Mouse (Mus musculus): ENCODE measurements around the gene Tcp11l1. TPM values are rescaled to one million over a fixed set of nuclear protein-coding genes. Genes with fewer than 3 reads are reported as not detected.

The Tcp11l1 gene
- polyA plus RNA-seq (2014; fragmentation: Nextera tagmentation; extraction: Ambion mirVana) = 43.8 and 52.7 TPM in 2 replicates

GRCm38 (mm10) chr2:104711585-104712485 lies at the start of gene Tcp11l1:
TSS of gene Tcp11l1 (minus strand) at chr2:104712169.
- no peaks in the 10 kb centered on the region for H3K27me3 ChIP-seq (replicated peaks; ENCODE audit: control insufficient read depth, insufficient read depth, low read length)
- DNase-seq (ENCODE audit: low spot score) = peak; percentile 77

GRCm38 (mm10) chr2:104750611-104751010 lies 38.6 kb upstream of the Tcp11l1 start:
- H3K9ac ChIP-seq (ENCODE audit: low read length) = no peak overlapping the region
- H3K36me3 ChIP-seq (ENCODE audit: control insufficient read depth, insufficient read depth, low read length) = peaks cover 4% of the 10 kb centered on the region; the same call in 1 of the 2 replicates
- H3K27ac ChIP-seq (ENCODE audit: low read depth, low read length) = no peak overlapping the region
- DNase-seq (ENCODE audit: low spot score) = peak; percentile 50
- 65% methylated on average over 3 of the region's 3 CpGs for WGBS
- H3K4me2 ChIP-seq (ENCODE audit: low read length) = no peak overlapping the region
- 0 out of 2 replicates have a peak, but pooled peaks have one; percentile 46 for ATAC-seq
- no peaks in the 10 kb centered on the region for H3K27me3 ChIP-seq (replicated peaks; ENCODE audit: control insufficient read depth, insufficient read depth, low read length)
- H3K4me3 ChIP-seq (ENCODE audit: low read depth, low read length) = no peak overlapping the region
- no peaks in the 10 kb centered on the region for H3K4me1 ChIP-seq (ENCODE audit: control insufficient read depth, insufficient read depth, low read length)
- H3K9me3 ChIP-seq (replicated peaks; ENCODE audit: control insufficient read depth, low read length) = no peaks in the 10 kb centered on the region

More at GRCm38 (mm10) chr2:104711585-104712485, at the start of gene Tcp11l1:
- H3K36me3 ChIP-seq (ENCODE audit: control insufficient read depth, insufficient read depth, low read length) = no peaks in the 10 kb centered on the region
- peak within 1 kb of the TSS; percentile 68 for H3K4me2 ChIP-seq (ENCODE audit: low read length)
- H3K9ac ChIP-seq (ENCODE audit: low read length) = peak within 1 kb of the TSS; percentile 92
- peak; percentile 96 for ATAC-seq
- peak within 1 kb of the TSS; percentile 89 for H3K27ac ChIP-seq (ENCODE audit: low read depth, low read length)
- H3K4me1 ChIP-seq (ENCODE audit: control insufficient read depth, insufficient read depth, low read length) = no peaks in the 10 kb centered on the region
- under 1% methylated on average over 82 of the region's 99 CpGs for WGBS
- H3K4me3 ChIP-seq (ENCODE audit: low read depth, low read length) = peak within 1 kb of the TSS; percentile 72
- no peaks in the 10 kb centered on the region for H3K9me3 ChIP-seq (replicated peaks; ENCODE audit: control insufficient read depth, low read length)

DNA sequence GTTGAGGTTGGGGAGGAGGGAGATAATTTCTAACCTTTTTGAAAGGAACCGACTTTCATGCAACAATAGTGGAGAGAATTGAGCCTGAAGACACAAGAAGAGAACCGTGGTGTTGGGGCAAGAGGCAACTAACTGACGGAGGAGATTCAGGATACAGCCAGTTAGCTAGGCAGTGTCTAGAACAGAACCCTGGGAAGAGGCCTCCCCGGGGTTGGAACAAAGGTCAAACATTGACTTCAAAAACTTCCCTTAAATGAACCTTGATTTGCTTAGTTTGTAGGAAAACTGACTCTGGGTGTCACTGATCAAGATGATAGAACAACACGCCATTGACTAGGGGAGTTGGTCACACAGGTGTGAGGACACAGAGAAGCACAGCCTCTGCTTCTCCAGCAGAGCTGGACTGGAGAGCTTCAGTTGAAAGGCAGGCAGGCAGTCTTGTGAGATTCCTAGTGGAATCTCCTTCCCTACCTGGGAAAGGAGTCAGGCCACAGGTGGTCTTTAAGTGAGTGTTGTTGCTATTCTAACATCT lies 36.7 kb upstream of the Tcp11l1 start:
- H3K4me1 ChIP-seq (ENCODE audit: control insufficient read depth, insufficient read depth, low read length) = no peaks in the 10 kb centered on the region
- no peak overlapping the region for H3K9ac ChIP-seq (ENCODE audit: low read length)
- no peak overlapping the region for H3K4me2 ChIP-seq (ENCODE audit: low read length)
- no peak overlapping the region for H3K27ac ChIP-seq (ENCODE audit: low read depth, low read length)
- DNase-seq (ENCODE audit: low spot score) (no peak), ATAC-seq (no peak)
- 82% methylated on average over 5 of the region's 5 CpGs for WGBS
- peaks cover 4% of the 10 kb centered on the region; the same call in 1 of the 2 replicates for H3K36me3 ChIP-seq (ENCODE audit: control insufficient read depth, insufficient read depth, low read length)
- H3K27me3 ChIP-seq (replicated peaks; ENCODE audit: control insufficient read depth, insufficient read depth, low read length) = no peaks in the 10 kb centered on the region
- no peaks in the 10 kb centered on the region for H3K9me3 ChIP-seq (replicated peaks; ENCODE audit: control insufficient read depth, low read length)
- no peak overlapping the region for H3K4me3 ChIP-seq (ENCODE audit: low read depth, low read length)

DNA sequence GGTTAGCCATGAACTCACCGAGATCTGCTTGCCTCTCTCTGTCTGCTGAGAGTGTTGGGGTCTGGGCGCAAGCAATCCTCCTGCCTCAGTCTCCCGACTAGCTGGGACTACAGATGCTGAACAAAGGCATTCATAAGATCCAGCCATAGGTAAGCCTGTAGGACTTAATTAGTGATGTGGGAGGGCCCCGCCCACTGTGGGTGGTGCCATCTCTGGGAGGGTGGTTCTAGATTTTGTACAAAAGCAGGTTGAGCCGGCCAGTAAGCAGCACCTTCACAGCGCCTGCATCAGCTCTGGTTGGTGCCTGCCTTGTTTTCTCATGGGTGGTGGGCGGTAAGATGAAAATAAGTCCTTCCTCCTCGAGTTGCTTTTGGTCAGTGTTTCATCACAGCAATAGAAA lies 34.3 kb upstream of the Tcp11l1 start:
- H3K27me3 ChIP-seq (replicated peaks; ENCODE audit: control insufficient read depth, insufficient read depth, low read length) = no peaks in the 10 kb centered on the region
- no peak overlapping the region for H3K4me3 ChIP-seq (ENCODE audit: low read depth, low read length)
- H3K4me2 ChIP-seq (ENCODE audit: low read length) = no peak overlapping the region
- no peak for ATAC-seq
- 55% methylated on average over 8 of the region's 8 CpGs for WGBS
- no peaks in the 10 kb centered on the region for H3K36me3 ChIP-seq (ENCODE audit: control insufficient read depth, insufficient read depth, low read length)
- H3K9me3 ChIP-seq (replicated peaks; ENCODE audit: control insufficient read depth, low read length) = no peaks in the 10 kb centered on the region
- peaks cover 15% of the 10 kb centered on the region for H3K4me1 ChIP-seq (ENCODE audit: control insufficient read depth, insufficient read depth, low read length)
- H3K27ac ChIP-seq (ENCODE audit: low read depth, low read length) = no peak overlapping the region
- DNase-seq (ENCODE audit: low spot score) = no peak
- no peak overlapping the region for H3K9ac ChIP-seq (ENCODE audit: low read length)

DNA sequence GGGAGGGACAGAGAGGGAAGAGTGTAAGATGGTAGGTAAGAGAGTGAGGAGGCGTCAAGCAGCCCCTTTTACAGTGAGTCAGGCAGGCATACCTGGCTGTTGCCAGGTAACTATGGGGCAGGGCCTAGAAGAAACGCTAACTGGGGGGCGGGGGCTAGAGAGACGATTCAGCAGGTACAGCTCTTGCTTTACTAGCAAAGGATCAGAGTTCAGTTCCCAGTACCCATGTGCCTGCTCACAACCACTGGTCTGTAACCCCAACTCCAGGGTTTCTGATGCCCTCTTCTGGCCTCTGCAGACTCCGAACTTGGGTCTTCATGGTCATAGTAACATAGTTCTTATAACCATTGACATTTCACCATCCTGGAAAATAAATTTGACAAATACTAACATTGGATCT lies 32.0 kb upstream of the Tcp11l1 start:
- Histone ChIP-seq H3K36me3 (ENCODE audit: control insufficient read depth, insufficient read depth, low read length) (no peaks in the 10 kb centered on the region), H3K27me3 (replicated peaks; ENCODE audit: control insufficient read depth, insufficient read depth, low read length) (no peaks in the 10 kb centered on the region), H3K4me1 (ENCODE audit: control insufficient read depth, insufficient read depth, low read length) (peaks cover 19% of the 10 kb centered on the region), H3K9me3 (replicated peaks; ENCODE audit: control insufficient read depth, low read length) (no peaks in the 10 kb centered on the region), H3K4me3 (ENCODE audit: low read depth, low read length) (no peak overlapping the region), H3K9ac (ENCODE audit: low read length) (no peak overlapping the region), H3K27ac (ENCODE audit: low read depth, low read length) (no peak overlapping the region), H3K4me2 (ENCODE audit: low read length) (no peak overlapping the region)
- 49% methylated on average over 5 of the region's 5 CpGs for WGBS
- no peak for DNase-seq (ENCODE audit: low spot score)
- ATAC-seq = no peak

DNA sequence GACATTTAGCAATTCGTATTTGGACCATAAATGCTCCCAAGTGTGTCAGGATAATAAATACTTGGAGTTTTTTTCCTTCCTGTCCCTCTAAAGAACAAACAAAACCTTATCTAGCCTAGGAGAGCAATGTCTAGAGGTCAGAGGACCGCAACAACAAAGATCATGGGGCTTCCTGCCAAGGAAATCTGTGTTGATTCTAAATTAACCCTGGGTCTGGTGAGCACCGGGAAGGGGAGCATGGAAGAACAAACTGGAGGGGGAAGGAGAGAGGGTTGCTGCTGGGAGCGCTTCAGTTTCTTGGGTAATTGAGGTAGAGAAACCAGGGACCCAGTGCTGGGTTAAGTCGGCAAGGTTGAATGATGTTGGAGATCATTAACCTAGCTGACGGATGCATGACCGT lies 31.2 kb upstream of the Tcp11l1 start:
- peak overlapping the region; percentile 66; the same call in 1 of the 2 replicates for H3K9ac ChIP-seq (ENCODE audit: low read length)
- no peak overlapping the region for H3K27ac ChIP-seq (ENCODE audit: low read depth, low read length)
- ATAC-seq (no peak), DNase-seq (ENCODE audit: low spot score) (no peak)
- no peaks in the 10 kb centered on the region for H3K9me3 ChIP-seq (replicated peaks; ENCODE audit: control insufficient read depth, low read length)
- no peaks in the 10 kb centered on the region for H3K36me3 ChIP-seq (ENCODE audit: control insufficient read depth, insufficient read depth, low read length)
- H3K4me3 ChIP-seq (ENCODE audit: low read depth, low read length) = peak overlapping the region; percentile 70
- no peaks in the 10 kb centered on the region for H3K27me3 ChIP-seq (replicated peaks; ENCODE audit: control insufficient read depth, insufficient read depth, low read length)
- peaks cover 19% of the 10 kb centered on the region for H3K4me1 ChIP-seq (ENCODE audit: control insufficient read depth, insufficient read depth, low read length)
- WGBS = 15% methylated on average over 7 of the region's 7 CpGs
- H3K4me2 ChIP-seq (ENCODE audit: low read length) = peak overlapping the region; percentile 99

DNA sequence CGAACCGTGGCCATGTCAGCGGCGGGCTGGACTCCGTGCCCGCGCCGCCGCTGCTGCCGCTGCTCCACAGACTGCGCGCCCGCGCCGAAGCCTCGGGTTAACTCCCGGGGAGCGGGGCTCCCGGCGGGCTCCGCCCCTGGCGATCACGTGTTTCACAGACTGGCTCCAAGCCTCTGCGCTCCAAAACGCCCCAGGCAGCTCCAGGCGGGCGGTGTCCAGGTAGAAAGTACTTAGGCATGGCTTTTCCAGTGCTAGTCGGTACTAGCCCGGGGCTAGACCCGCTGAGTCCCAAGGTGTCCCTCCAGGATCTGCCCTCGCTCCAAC lies 30.7 kb upstream of the Tcp11l1 start, which contains the start of gene Depdc7:
Depdc7 (minus strand) TSS at position 138 of the 324 bp plus-strand sequence.
- H3K9ac ChIP-seq (ENCODE audit: low read length) = peak within 1 kb of the TSS; percentile 66
- ATAC-seq (peak; percentile 93), DNase-seq (ENCODE audit: low spot score) (peak; percentile 87)
- H3K4me3 ChIP-seq (ENCODE audit: low read depth, low read length) = peak within 1 kb of the TSS; percentile 70
- no peaks in the 10 kb centered on the region for H3K27me3 ChIP-seq (replicated peaks; ENCODE audit: control insufficient read depth, insufficient read depth, low read length)
- WGBS = 1% methylated on average over 31 of the region's 31 CpGs
- peak within 1 kb of the TSS; percentile 99 for H3K4me2 ChIP-seq (ENCODE audit: low read length)
- H3K36me3 ChIP-seq (ENCODE audit: control insufficient read depth, insufficient read depth, low read length) = no peaks in the 10 kb centered on the region
- peaks cover 19% of the 10 kb centered on the region for H3K4me1 ChIP-seq (ENCODE audit: control insufficient read depth, insufficient read depth, low read length)
- no peak within 1 kb of the TSS for H3K27ac ChIP-seq (ENCODE audit: low read depth, low read length)
- H3K9me3 ChIP-seq (replicated peaks; ENCODE audit: control insufficient read depth, low read length) = no peaks in the 10 kb centered on the region

- Histone ChIP-seq H3K27ac (ENCODE audit: low read depth, low read length) (no peak overlapping the region), H3K9me3 (replicated peaks; ENCODE audit: control insufficient read depth, low read length) (no peaks in the 10 kb centered on the region), H3K9ac (ENCODE audit: low read length) (peak overlapping the region; percentile 66), H3K4me1 (ENCODE audit: control insufficient read depth, insufficient read depth, low read length) (peaks cover 19% of the 10 kb centered on the region), H3K27me3 (replicated peaks; ENCODE audit: control insufficient read depth, insufficient read depth, low read length) (no peaks in the 10 kb centered on the region), H3K4me2 (ENCODE audit: low read length) (peak overlapping the region; percentile 99), H3K4me3 (ENCODE audit: low read depth, low read length) (peak overlapping the region; percentile 70), H3K36me3 (ENCODE audit: control insufficient read depth, insufficient read depth, low read length) (no peaks in the 10 kb centered on the region)
- whole genome bisulfite sequencing = 3% methylated on average over 45 of the region's 46 CpGs
- peak; percentile 26 for ATAC-seq
- peak; percentile 25 for DNase-seq (ENCODE audit: low spot score)
These were observed 30.1 kb upstream of the Tcp11l1 start for GRCm38 (mm10) chr2:104741896-104742740.

Data from forebrain, embryonic 14.5 days (tissue).